Mouse (Mus musculus) limb, embryonic 12.5 days (tissue): Measurements from ENCODE around the gene Bves. TPM values are rescaled to one million over a fixed set of nuclear protein-coding genes. Genes with fewer than 3 reads are reported as not detected.

Source experiments
- ATAC-seq: fragments of 200-750 bp; cut with Nextera tagmentation; 2 replicates; pipeline ENCODE4 v1.8.0; 2017; ENCODE audit warnings: low read depth, moderate TSS enrichment; ENCODE audit not compliant: insufficient number of reproducible peaks, insufficient read depth, low FRiP score, low TSS enrichment
- H3K27ac ChIP-seq: fragments of 300-500 bp; sonication (generic); 2 replicates; pipeline ENCODE4 v1.5.1; 2016; ENCODE audit warnings: mild to moderate bottlenecking, moderate library complexity
- H3K27me3 ChIP-seq: fragments of 300-500 bp; sonication (generic); 2 replicates; pipeline ENCODE4 v1.6.1; 2016; ENCODE audit warnings: mild to moderate bottlenecking, moderate library complexity
- H3K36me3 ChIP-seq: fragments of 300-500 bp; sonication (generic); 2 replicates; pipeline ENCODE4 v1.6.1; 2016; ENCODE audit warnings: mild to moderate bottlenecking, moderate library complexity
- H3K4me1 ChIP-seq: fragments of 300-500 bp; sonication (generic); replicated peaks from 2 replicates; pipeline ENCODE4 v1.6.1; 2016
- H3K4me2 ChIP-seq: fragments of 300-500 bp; sonication (generic); 2 replicates; pipeline ENCODE4 v1.6.1; 2016; ENCODE audit warnings: mild to moderate bottlenecking, moderate library complexity
- H3K4me3 ChIP-seq: fragments of 300-500 bp; sonication (generic); replicated peaks from 2 replicates; pipeline ENCODE4 v1.5.1; 2016; ENCODE audit warnings: mild to moderate bottlenecking
- H3K9ac ChIP-seq: fragments of 300-500 bp; sonication (generic); replicated peaks from 2 replicates; pipeline ENCODE4 v1.6.1; 2016; ENCODE audit warnings: mild to moderate bottlenecking, moderate library complexity
- H3K9me3 ChIP-seq: fragments of 300-500 bp; sonication (generic); 2 replicates; pipeline ENCODE4 v1.6.1; 2016; ENCODE audit warnings: mild to moderate bottlenecking, moderate library complexity
- WGBS: fragments of 180-500 bp; shearing (Covaris S2); methylation state at CpG from one replicate; pipeline ENCODE4 v1.1.7; 2016; 5-methylcytosine and 5-hydroxymethylcytosine counted together
- polyA plus RNA-seq: library from polyadenylated mRNA; unstranded; fragments of >200 nt; fragmentation: Nextera tagmentation; extraction: Ambion mirVana; gene quantifications from 2 replicates; pipeline ENCODE4 v1.2.1, GENCODE M21; 2016

Bves gene
- polyA plus RNA-seq, 1 experiment from 2014 or later, result 11.6 TPM

GRCm38 (mm10) chr10:45311129-45311528 is 24.4 kb upstream of the Bves start:
- no peak overlapping the region for H3K4me2 ChIP-seq
- no peak for ATAC-seq
- 89% methylated on average over 5 of the region's 5 CpGs for WGBS
- H3K27ac ChIP-seq, result no peak overlapping the region
- H3K4me1 ChIP-seq, result 0 out of 2 replicates have a peak, but pooled peaks cover 3% of the 10 kb centered on the region
- no peaks in the 10 kb centered on the region for H3K9me3 ChIP-seq
- no peaks in the 10 kb centered on the region for H3K27me3 ChIP-seq
- H3K36me3 ChIP-seq, result no peaks in the 10 kb centered on the region
- H3K9ac ChIP-seq, result no peak overlapping the region
- no peak overlapping the region for H3K4me3 ChIP-seq

GRCm38 (mm10) chr10:45311624-45312023 is 23.9 kb upstream of the Bves start:
- no peaks in the 10 kb centered on the region for H3K27me3 ChIP-seq
- no peak overlapping the region for H3K27ac ChIP-seq
- H3K4me1 ChIP-seq, result 0 out of 2 replicates have a peak, but pooled peaks cover 3% of the 10 kb centered on the region
- H3K9me3 ChIP-seq, result no peaks in the 10 kb centered on the region
- 70% methylated on average over 7 of the region's 7 CpGs for WGBS
- no peak overlapping the region for H3K4me3 ChIP-seq
- no peaks in the 10 kb centered on the region for H3K36me3 ChIP-seq
- H3K4me2 ChIP-seq, result no peak overlapping the region
- H3K9ac ChIP-seq, result no peak overlapping the region
- ATAC-seq, result no peak

GRCm38 (mm10) chr10:45314865-45315264 is 20.7 kb upstream of the Bves start:
- no peak for ATAC-seq
- Histone ChIP-seq H3K27ac (no peak overlapping the region), H3K36me3 (no peaks in the 10 kb centered on the region), H3K4me2 (no peak overlapping the region), H3K4me3 (no peak overlapping the region), H3K4me1 (0 out of 2 replicates have a peak, but pooled peaks cover 3% of the 10 kb centered on the region), H3K9ac (no peak overlapping the region), H3K9me3 (peaks cover 3% of the 10 kb centered on the region; the same call in 1 of the 2 replicates), H3K27me3 (no peaks in the 10 kb centered on the region)
- 86% methylated on average over 16 of the region's 16 CpGs for WGBS

GRCm38 (mm10) chr10:45318922-45319321 is 16.6 kb upstream of the Bves start:
- Histone ChIP-seq H3K9ac (no peak overlapping the region), H3K27me3 (no peaks in the 10 kb centered on the region), H3K4me1 (no peaks in the 10 kb centered on the region), H3K36me3 (no peaks in the 10 kb centered on the region), H3K4me3 (no peak overlapping the region), H3K9me3 (peaks cover 3% of the 10 kb centered on the region; the same call in 1 of the 2 replicates), H3K27ac (no peak overlapping the region), H3K4me2 (no peak overlapping the region)
- 83% methylated on average over 5 of the region's 5 CpGs for WGBS
- no peak for ATAC-seq

- WGBS, result 90% methylated on average over 3 of the region's 3 CpGs
- ATAC-seq, result no peak
- peaks cover 3% of the 10 kb centered on the region; the same call in 1 of the 2 replicates for H3K9me3 ChIP-seq
- H3K4me2 ChIP-seq, result no peak overlapping the region
- H3K27me3 ChIP-seq, result no peaks in the 10 kb centered on the region
- no peaks in the 10 kb centered on the region for H3K36me3 ChIP-seq
- H3K9ac ChIP-seq, result no peak overlapping the region
- H3K4me3 ChIP-seq, result no peak overlapping the region
- no peaks in the 10 kb centered on the region for H3K4me1 ChIP-seq
- no peak overlapping the region for H3K27ac ChIP-seq
These were observed 15.3 kb upstream of the Bves start for GRCm38 (mm10) chr10:45320296-45320695.

GRCm38 (mm10) chr10:45324159-45324558 is 11.4 kb upstream of the Bves start:
- H3K36me3 ChIP-seq, result no peaks in the 10 kb centered on the region
- H3K9ac ChIP-seq, result no peak overlapping the region
- WGBS, result 76% methylated on average over 1 of the region's 1 CpGs
- no peaks in the 10 kb centered on the region for H3K4me1 ChIP-seq
- H3K27me3 ChIP-seq, result no peaks in the 10 kb centered on the region
- no peak for ATAC-seq
- no peaks in the 10 kb centered on the region for H3K9me3 ChIP-seq
- H3K27ac ChIP-seq, result no peak overlapping the region
- no peak overlapping the region for H3K4me2 ChIP-seq
- H3K4me3 ChIP-seq, result no peak overlapping the region

- H3K4me3 ChIP-seq, result no peak overlapping the region
- no peak overlapping the region for H3K9ac ChIP-seq
- ATAC-seq, result no peak
- H3K9me3 ChIP-seq, result no peaks in the 10 kb centered on the region
- H3K4me1 ChIP-seq, result no peaks in the 10 kb centered on the region
- H3K4me2 ChIP-seq, result no peak overlapping the region
- no peak overlapping the region for H3K27ac ChIP-seq
- H3K36me3 ChIP-seq, result no peaks in the 10 kb centered on the region
- no peaks in the 10 kb centered on the region for H3K27me3 ChIP-seq
- 71% methylated on average over 7 of the region's 7 CpGs for WGBS
These were observed 7.2 kb upstream of the Bves start for GRCm38 (mm10) chr10:45328196-45329000.

GRCm38 (mm10) chr10:45334925-45335324 is 647 bp upstream of the Bves start:
- peak overlapping the region; percentile 75 for H3K4me3 ChIP-seq
- 22% methylated on average over 7 of the region's 7 CpGs for WGBS
- no peak overlapping the region for H3K27ac ChIP-seq
- peaks cover 7% of the 10 kb centered on the region; the same call in 1 of the 2 replicates for H3K4me1 ChIP-seq
- peak overlapping the region; percentile 73 for H3K4me2 ChIP-seq
- peak; percentile 39; the same call in 1 of the 2 replicates for ATAC-seq
- H3K9me3 ChIP-seq, result no peaks in the 10 kb centered on the region
- H3K36me3 ChIP-seq, result no peaks in the 10 kb centered on the region
- H3K27me3 ChIP-seq, result peaks cover 9% of the 10 kb centered on the region
- no peak overlapping the region for H3K9ac ChIP-seq

GRCm38 (mm10) chr10:45339106-45339505 is 3.5 kb downstream of the Bves start:
- Histone ChIP-seq H3K27me3 (peaks cover 9% of the 10 kb centered on the region), H3K4me1 (peaks cover 7% of the 10 kb centered on the region; the same call in 1 of the 2 replicates), H3K4me2 (no peak overlapping the region), H3K9me3 (peaks cover 3% of the 10 kb centered on the region), H3K27ac (no peak overlapping the region), H3K9ac (no peak overlapping the region), H3K4me3 (no peak overlapping the region), H3K36me3 (peaks cover 11% of the 10 kb centered on the region)
- WGBS, result 72% methylated on average over 7 of the region's 7 CpGs
- no peak for ATAC-seq

- no peak; the same call in 1 of the 2 replicates for ATAC-seq
- Histone ChIP-seq H3K36me3 (peaks cover 22% of the 10 kb centered on the region), H3K9ac (no peak overlapping the region), H3K4me3 (no peak overlapping the region), H3K27ac (no peak overlapping the region), H3K4me1 (no peaks in the 10 kb centered on the region), H3K9me3 (peaks cover 6% of the 10 kb centered on the region), H3K4me2 (no peak overlapping the region), H3K27me3 (no peaks in the 10 kb centered on the region)
- WGBS, result 89% methylated on average over 4 of the region's 4 CpGs
These were observed 8.8 kb downstream of the Bves start for GRCm38 (mm10) chr10:45344381-45344780.

- Histone ChIP-seq H3K4me3 (no peak overlapping the region), H3K36me3 (peaks cover 22% of the 10 kb centered on the region), H3K4me1 (no peaks in the 10 kb centered on the region), H3K27ac (no peak overlapping the region), H3K27me3 (no peaks in the 10 kb centered on the region), H3K4me2 (no peak overlapping the region), H3K9ac (no peak overlapping the region), H3K9me3 (peaks cover 6% of the 10 kb centered on the region)
- ATAC-seq, result no peak
- 71% methylated on average over 9 of the region's 9 CpGs for WGBS
These were observed 9.6 kb downstream of the Bves start for GRCm38 (mm10) chr10:45345217-45345616.
